ENCODE assay signal across 8 mouse cellular contexts in genomic region chr7:120842345-120843036, GRCm38 (mm10). TPM values are rescaled to one million over a fixed set of nuclear protein-coding genes. Genes with fewer than 3 reads are reported as not detected.
DNase-seq lines count a peak whose midpoint lies in the region; ATAC-seq lines count a peak whose summit lies in the region.

Eef2k (plus strand) TSS chr7:120842831.

- ATAC-seq in embryonic facial prominence, embryonic 12.5 days (ENCODE audit: insufficient number of reproducible peaks, insufficient read depth, low FRiP score, low TSS enrichment): peak; percentile 95
- ATAC-seq in limb, embryonic 12.5 days (ENCODE audit: insufficient number of reproducible peaks, insufficient read depth, low FRiP score, low TSS enrichment, low read depth): peak; percentile 95
- peak; percentile 91 for ATAC-seq in midbrain, embryonic 14.5 days (ENCODE audit: low FRiP score, low TSS enrichment)

- H3K9me3 ChIP-seq in embryonic facial prominence, embryonic 12.5 days: no peaks in the 10 kb centered on the region
- H3K9me3 ChIP-seq in limb, embryonic 12.5 days: no peaks in the 10 kb centered on the region
- H3K9me3 ChIP-seq in midbrain, embryonic 14.5 days (ENCODE audit: control insufficient read depth, low read length): no peaks in the 10 kb centered on the region

- H3K4me2 ChIP-seq in embryonic facial prominence, embryonic 12.5 days (replicated peaks): peak within 1 kb of the TSS; percentile 76
- H3K4me2 ChIP-seq in limb, embryonic 12.5 days: peak within 1 kb of the TSS; percentile 79
- peak within 1 kb of the TSS; percentile 74 for H3K4me2 ChIP-seq in midbrain, embryonic 14.5 days (ENCODE audit: low read length)

- H3K36me3 ChIP-seq in embryonic facial prominence, embryonic 12.5 days: 0 out of 2 replicates have a peak, but pooled peaks cover 2% of the 10 kb centered on the region
- H3K36me3 ChIP-seq in limb, embryonic 12.5 days: no peaks in the 10 kb centered on the region
- no peaks in the 10 kb centered on the region for H3K36me3 ChIP-seq in midbrain, embryonic 14.5 days (ENCODE audit: control insufficient read depth, insufficient read depth, low read length)

- WGBS in embryonic facial prominence, embryonic 12.5 days: 4% methylated on average over 35 of the region's 35 CpGs
- WGBS in limb, embryonic 12.5 days: 4% methylated on average over 35 of the region's 35 CpGs
- WGBS in midbrain, embryonic 14.5 days: 4% methylated on average over 35 of the region's 35 CpGs

- no peaks in the 10 kb centered on the region for H3K27me3 ChIP-seq in embryonic facial prominence, embryonic 12.5 days
- peaks cover 9% of the 10 kb centered on the region; the same call in 1 of the 2 replicates for H3K27me3 ChIP-seq in limb, embryonic 12.5 days
- no peaks in the 10 kb centered on the region for H3K27me3 ChIP-seq in midbrain, embryonic 14.5 days (ENCODE audit: control insufficient read depth, insufficient read depth, low read length)

- H3K4me3 ChIP-seq in embryonic facial prominence, embryonic 12.5 days: peak within 1 kb of the TSS; percentile 80
- H3K4me3 ChIP-seq in limb, embryonic 12.5 days (replicated peaks): peak within 1 kb of the TSS; percentile 77
- H3K4me3 ChIP-seq in midbrain, embryonic 14.5 days (replicated peaks; ENCODE audit: low read depth, low read length): peak within 1 kb of the TSS; percentile 71

- H3K4me1 ChIP-seq in embryonic facial prominence, embryonic 12.5 days: peaks cover 13% of the 10 kb centered on the region
- H3K4me1 ChIP-seq in limb, embryonic 12.5 days (replicated peaks): peaks cover 14% of the 10 kb centered on the region
- H3K4me1 ChIP-seq in midbrain, embryonic 14.5 days (ENCODE audit: control insufficient read depth, insufficient read depth, low read length): peaks cover 14% of the 10 kb centered on the region

- H3K9ac ChIP-seq in embryonic facial prominence, embryonic 12.5 days: peak within 1 kb of the TSS; percentile 85
- peak within 1 kb of the TSS; percentile 90 for H3K9ac ChIP-seq in limb, embryonic 12.5 days (replicated peaks)
- peak within 1 kb of the TSS; percentile 81 for H3K9ac ChIP-seq in midbrain, embryonic 14.5 days (replicated peaks; ENCODE audit: low read length)

- peak; percentile 91 to 92 for DNase-seq in B cell, adult 2 months
- DNase-seq in adrenal gland, postnatal 36 days: peak; percentile 94 to 96
- DNase-seq in heart, adult 11 months: peak; percentile 99
- peak; percentile 87 for DNase-seq in kidney, adult 18-20 months
- peak; percentile 90 for DNase-seq in midbrain, embryonic 14.5 days
- peak; percentile 87 to 89 for DNase-seq in spleen, postnatal 36 days (ENCODE audit: low spot score in 2 of 2)

- H3K27ac ChIP-seq in embryonic facial prominence, embryonic 12.5 days: peak within 1 kb of the TSS; percentile 94
- H3K27ac ChIP-seq in limb, embryonic 12.5 days: peak within 1 kb of the TSS; percentile 97
- peak within 1 kb of the TSS; percentile 93 for H3K27ac ChIP-seq in midbrain, embryonic 14.5 days (replicated peaks; ENCODE audit: low read depth, low read length)

RNA-seq across cellular contexts. Expression of gene Eef2k, which starts in this region (rescaled TPM):
- total RNA-seq in adrenal gland, postnatal 36 days (2021): 10 to 100 TPM; 25.6 to 51.8 TPM
- polyA plus RNA-seq in embryonic facial prominence, embryonic 12.5 days (2016; fragmentation: Nextera tagmentation; extraction: Ambion mirVana): 38.7 and 39.4 TPM in 2 replicates
- 31.5 and 31.8 TPM in 2 replicates for polyA plus RNA-seq in limb, embryonic 12.5 days (2016; fragmentation: Nextera tagmentation; extraction: Ambion mirVana)
- 13.1 and 14.9 TPM in 2 replicates for polyA plus RNA-seq in midbrain, embryonic 14.5 days (2014; fragmentation: Nextera tagmentation; extraction: Ambion mirVana)

Comparison
In these comparisons a context has a peak if more than half of its experiments do, and no peak if none do; other contexts are left out.
1. Peak in every context shown above with its lines: DNase-seq, ATAC-seq, H3K4me3 ChIP-seq and H3K27ac ChIP-seq.